Mouse (Mus musculus) erythroblast, embryonic 14.5 days (primary cell): Measurements from ENCODE around the gene Ntng1. TPM values are rescaled to one million over a fixed set of nuclear protein-coding genes. Genes with fewer than 3 reads are reported as not detected.

Experiments used
- H3K27me3 ChIP-seq: 2 replicates; pipeline ENCODE4 v1.6.1; 2012; ENCODE audit warnings: inconsistent platforms; ENCODE audit not compliant: control insufficient read depth
- H3K36me3 ChIP-seq: 2 replicates; pipeline ENCODE4 v1.6.1; 2012; ENCODE audit warnings: mild to moderate bottlenecking, inconsistent platforms; ENCODE audit not compliant: control insufficient read depth
- H3K4me1 ChIP-seq: 2 replicates; pipeline ENCODE4 v1.6.1; 2012; ENCODE audit warnings: inconsistent platforms; ENCODE audit not compliant: control insufficient read depth
- H3K4me3 ChIP-seq: replicated peaks from 2 replicates; pipeline ENCODE3; 2012; ENCODE audit warnings: moderate library complexity, mild to moderate bottlenecking, inconsistent platforms
- H3K9me3 ChIP-seq: 2 replicates; pipeline ENCODE4 v1.6.1; 2012; ENCODE audit warnings: low read length, inconsistent platforms, mixed read lengths; ENCODE audit not compliant: control insufficient read depth
- GATA1 ChIP-seq: IDR thresholded peaks from 2 replicates; pipeline ENCODE4 v1.6.1; 2012; ENCODE audit warnings: low read length, inconsistent platforms, mixed read lengths
- TAL1 ChIP-seq: IDR thresholded peaks from 3 replicates; pipeline ENCODE4 v1.6.1; 2012; ENCODE audit warnings: low read length, inconsistent platforms, mixed read lengths
- polyA plus RNA-seq: library from polyadenylated mRNA; stranded (reverse); fragments of >175 nt; gene quantifications from 2 replicates; pipeline ENCODE4 v1.2.3, GENCODE M21; 2012

Ntng1 gene
- polyA plus RNA-seq, 1 experiment, result not detected

GRCm38 (mm10) chr3:110132289-110132688 lies 11.5 kb downstream of the Ntng1 start:
- Histone ChIP-seq H3K9me3 (no peaks in the 10 kb centered on the region), H3K4me1 (no peaks in the 10 kb centered on the region), H3K27me3 (no peaks in the 10 kb centered on the region), H3K4me3 (no peak overlapping the region), H3K36me3 (no peaks in the 10 kb centered on the region)
- no peak for TF ChIP-seq TAL1
- TF ChIP-seq GATA1, result no peak

- no peaks in the 10 kb centered on the region for H3K9me3 ChIP-seq
- no peak for TF ChIP-seq TAL1
- TF ChIP-seq GATA1, result no peak
- no peaks in the 10 kb centered on the region for H3K36me3 ChIP-seq
- H3K4me1 ChIP-seq, result no peaks in the 10 kb centered on the region
- no peak overlapping the region for H3K4me3 ChIP-seq
- H3K27me3 ChIP-seq, result no peaks in the 10 kb centered on the region
Measured at GRCm38 (mm10) chr3:110131043-110131891, 12.5 kb downstream of the Ntng1 start.

DNA sequence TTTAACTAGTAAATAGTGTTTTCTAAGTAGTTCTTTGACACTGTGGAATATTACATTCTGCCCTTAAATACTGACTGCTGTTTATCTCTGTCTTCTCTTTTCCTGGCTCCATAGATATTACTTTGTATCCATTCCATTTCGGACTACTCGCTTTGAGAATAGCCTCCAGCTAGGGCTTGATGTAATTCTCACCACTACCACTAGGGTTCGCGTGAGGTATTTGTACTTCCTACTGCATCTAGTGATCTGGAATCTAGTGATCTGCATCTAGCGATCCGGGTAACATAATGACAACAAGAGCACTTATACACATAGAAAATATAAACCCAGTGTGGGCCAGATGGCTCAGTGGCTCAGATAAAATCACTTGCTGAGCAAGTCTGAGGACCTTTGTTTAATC lies 14.2 kb downstream of the Ntng1 start:
- Histone ChIP-seq H3K27me3 (no peaks in the 10 kb centered on the region), H3K9me3 (no peaks in the 10 kb centered on the region), H3K4me1 (no peaks in the 10 kb centered on the region), H3K36me3 (no peaks in the 10 kb centered on the region), H3K4me3 (no peak overlapping the region)
- TF ChIP-seq TAL1 (no peak), GATA1 (no peak)

DNA sequence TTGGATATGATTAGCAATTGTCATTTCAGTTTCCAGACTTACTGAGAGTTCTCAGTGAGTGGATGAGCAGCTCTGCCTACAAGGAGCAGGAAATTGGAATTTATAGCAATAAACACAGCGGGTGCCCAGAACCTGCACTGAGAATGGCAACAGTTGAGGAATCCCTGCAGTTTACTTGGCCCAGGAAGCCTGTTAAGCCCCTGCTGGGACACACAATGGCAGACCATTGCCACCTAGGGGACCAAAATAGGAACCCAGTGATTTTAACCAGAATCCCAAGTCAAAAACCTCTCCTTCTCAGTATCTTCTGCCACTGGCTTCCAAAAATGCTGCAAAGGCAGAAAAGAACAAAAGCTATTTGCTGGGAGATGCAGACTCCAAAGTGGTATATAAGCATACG lies 37.8 kb downstream of the Ntng1 start:
- no peaks in the 10 kb centered on the region for H3K9me3 ChIP-seq
- TF ChIP-seq TAL1 (no peak), GATA1 (no peak)

GRCm38 (mm10) chr3:110094407-110094806 lies 49.4 kb downstream of the Ntng1 start:
- Histone ChIP-seq H3K27me3 (no peaks in the 10 kb centered on the region), H3K36me3 (no peaks in the 10 kb centered on the region), H3K9me3 (no peaks in the 10 kb centered on the region), H3K4me1 (no peaks in the 10 kb centered on the region), H3K4me3 (no peak overlapping the region)
- no peak for TF ChIP-seq TAL1
- TF ChIP-seq GATA1, result no peak

More for the DNA sequence above, 37.8 kb downstream of the Ntng1 start:
- Histone ChIP-seq H3K4me1 (no peaks in the 10 kb centered on the region), H3K4me3 (no peak overlapping the region), H3K36me3 (no peaks in the 10 kb centered on the region), H3K27me3 (no peaks in the 10 kb centered on the region)

GRCm38 (mm10) chr3:110094003-110094402 lies 49.8 kb downstream of the Ntng1 start:
- no peak for TF ChIP-seq TAL1
- TF ChIP-seq GATA1, result no peak

GRCm38 (mm10) chr3:110092521-110092920 lies 51.3 kb downstream of the Ntng1 start:
- Histone ChIP-seq H3K27me3 (no peaks in the 10 kb centered on the region), H3K36me3 (no peaks in the 10 kb centered on the region)

More at GRCm38 (mm10) chr3:110094003-110094402, 49.8 kb downstream of the Ntng1 start:
- H3K4me1 ChIP-seq, result no peaks in the 10 kb centered on the region
- no peaks in the 10 kb centered on the region for H3K27me3 ChIP-seq
- no peak overlapping the region for H3K4me3 ChIP-seq
- H3K36me3 ChIP-seq, result no peaks in the 10 kb centered on the region
- H3K9me3 ChIP-seq, result no peaks in the 10 kb centered on the region

DNA sequence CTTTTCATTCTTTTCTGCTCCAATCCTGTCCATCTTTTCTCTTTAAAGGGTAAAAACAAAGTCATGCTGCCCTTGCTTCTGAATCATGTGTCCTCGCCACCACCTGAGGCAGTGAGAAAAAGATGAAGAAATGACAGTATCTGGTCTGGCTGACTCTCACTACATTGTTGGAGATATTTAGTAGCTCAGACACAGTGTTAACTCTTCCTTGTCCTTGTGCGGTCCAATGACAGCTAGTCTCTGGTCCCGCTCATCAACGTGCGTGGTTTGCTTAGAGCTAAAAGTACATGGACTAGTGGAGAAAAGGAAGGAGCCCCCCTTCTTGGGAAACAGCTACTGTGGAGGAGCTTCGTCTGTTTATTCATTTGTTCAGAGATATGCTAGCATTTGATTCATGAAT lies 56.6 kb downstream of the Ntng1 start:
- TF ChIP-seq TAL1 (no peak), GATA1 (no peak)
- no peak overlapping the region for H3K4me3 ChIP-seq
- peaks cover 7% of the 10 kb centered on the region; the same call in 1 of the 2 replicates for H3K9me3 ChIP-seq
- H3K27me3 ChIP-seq, result no peaks in the 10 kb centered on the region
- H3K36me3 ChIP-seq, result no peaks in the 10 kb centered on the region
- H3K4me1 ChIP-seq, result no peaks in the 10 kb centered on the region

More at GRCm38 (mm10) chr3:110092521-110092920, 51.3 kb downstream of the Ntng1 start:
- Histone ChIP-seq H3K4me3 (no peak overlapping the region), H3K9me3 (no peaks in the 10 kb centered on the region), H3K4me1 (no peaks in the 10 kb centered on the region)
- TF ChIP-seq GATA1, result no peak
- TF ChIP-seq TAL1, result no peak

- Histone ChIP-seq H3K4me3 (no peak overlapping the region), H3K4me1 (no peaks in the 10 kb centered on the region), H3K36me3 (no peaks in the 10 kb centered on the region), H3K27me3 (no peaks in the 10 kb centered on the region), H3K9me3 (peaks cover 7% of the 10 kb centered on the region; the same call in 1 of the 2 replicates)
- TF ChIP-seq GATA1 (no peak), TAL1 (no peak)
Measured at GRCm38 (mm10) chr3:110085336-110085735, 58.5 kb downstream of the Ntng1 start.
